Mouse (Mus musculus) ES-E14 (cell line): Measurements from ENCODE around the gene Ntrk2. TPM values are rescaled to one million over a fixed set of nuclear protein-coding genes. Genes with fewer than 3 reads are reported as not detected.

Source experiments
- DNase-seq: peaks from one replicate; pipeline ENCODE4 v3.0.0-alpha.2; 2013; ENCODE audit warnings: low read depth, low spot score
- H3K27ac ChIP-seq: 2 replicates; pipeline ENCODE4 v1.5.1; 2012; ENCODE audit warnings: low read depth, mild to moderate bottlenecking, low read length, moderate library complexity, mixed read lengths; ENCODE audit not compliant: poor library complexity, insufficient read depth, severe bottlenecking
- H3K36me3 ChIP-seq: 2 replicates; pipeline ENCODE4 v1.6.1; 2012; ENCODE audit warnings: mild to moderate bottlenecking, low read length, moderate library complexity, mixed read lengths; ENCODE audit not compliant: control insufficient read depth, poor library complexity, insufficient read depth, severe bottlenecking
- H3K4me1 ChIP-seq, 2 experiments: fragments of 150-350 bp in 1 of 2; sonication (generic) in 1 of 2; 2 replicates each; pipeline ENCODE4 v1.6.1; 2012; ENCODE audit warnings: low read length in 2 of 2, mild to moderate bottlenecking in 1 of 2, mixed read lengths in 1 of 2; ENCODE audit not compliant: control insufficient read depth in 2 of 2, insufficient read depth in 2 of 2, poor library complexity in 1 of 2
- H3K4me3 ChIP-seq, 2 experiments: fragments of 150-350 bp in 1 of 2; sonication (generic) in 1 of 2; 2 replicates each; pipeline ENCODE4 v1.5.1; 2012; ENCODE audit warnings: low read length in 2 of 2, low read depth in 1 of 2, mild to moderate bottlenecking in 1 of 2, mixed read lengths in 1 of 2; ENCODE audit not compliant: insufficient read depth in 1 of 2, poor library complexity in 1 of 2, severe bottlenecking in 1 of 2
- H3K9ac ChIP-seq: 2 replicates; pipeline ENCODE4 v1.6.1; 2012; ENCODE audit warnings: low read depth, mild to moderate bottlenecking, low read length, mixed read lengths; ENCODE audit not compliant: poor library complexity, insufficient read depth, severe bottlenecking
- H3K9me3 ChIP-seq: fragments of 150-350 bp; sonication (generic); 2 replicates; pipeline ENCODE4 v1.6.1; 2012; ENCODE audit warnings: low read depth, mild to moderate bottlenecking, low read length; ENCODE audit not compliant: control insufficient read depth, insufficient read depth
- CHD2 ChIP-seq: IDR thresholded peaks from 2 replicates; pipeline ENCODE4 v1.6.1; 2014; ENCODE audit warnings: mild to moderate bottlenecking, low read depth, low read length, inconsistent platforms
- HCFC1 ChIP-seq: IDR thresholded peaks from 2 replicates; pipeline ENCODE4 v1.6.1; 2012; ENCODE audit warnings: low read length, inconsistent platforms, borderline replicate concordance; ENCODE audit not compliant: insufficient read depth
- MAFK ChIP-seq: IDR thresholded peaks from 2 replicates; pipeline ENCODE4 v1.6.1; 2014; ENCODE audit warnings: mild to moderate bottlenecking, low read depth, low read length, inconsistent platforms; ENCODE audit not compliant: insufficient read depth
- ZC3H11A ChIP-seq: IDR thresholded peaks from 2 replicates; pipeline ENCODE4 v1.6.1; 2012; ENCODE audit warnings: low read depth, mild to moderate bottlenecking, inconsistent platforms, low read length, borderline replicate concordance
- ZNF384 ChIP-seq: IDR thresholded peaks from 2 replicates; pipeline ENCODE4 v1.6.1; 2012; ENCODE audit warnings: low read depth, low read length, inconsistent platforms
- in situ Hi-C, 2 experiments: fragments of 600-800 bp; cut with MboI; formaldehyde crosslinking; loops; one replicate each; pipeline ENCODE4 v1.15.1; 2025; ENCODE audit warnings: low sequenced_read_pairs in 2 of 2, inconsistent platforms in 1 of 2; ENCODE audit not compliant: unreplicated experiment in 2 of 2
- total RNA-seq: library from RNA; depleted of rRNA; stranded (reverse); fragments of 300-350 nt; gene quantifications from 2 replicates; pipeline ENCODE4 v1.2.3, GENCODE M21; 2012

The Ntrk2 gene
- total RNA-seq, 1 experiment, result 5.0 TPM

- Histone ChIP-seq H3K4me1 (0 out of 4 replicates have a peak, but pooled peaks cover 2 to 4% of the 10 kb centered on the region in 2 experiments), H3K27ac (no peak overlapping the region), H3K4me3 (no peak overlapping the region), H3K9me3 (no peaks in the 10 kb centered on the region), H3K9ac (no peak overlapping the region), H3K36me3 (no peaks in the 10 kb centered on the region)
- no peak for DNase-seq
- in situ Hi-C loops, result no loop called here
- TF ChIP-seq MAFK, result no peak
- TF ChIP-seq ZC3H11A, result no peak
- no peak for TF ChIP-seq ZNF384
- TF ChIP-seq CHD2, result no peak
- no peak for TF ChIP-seq HCFC1
These were observed 270.1 kb downstream of the Ntrk2 start for GRCm38 (mm10) chr13:59076489-59076888.

GRCm38 (mm10) chr13:59079761-59080461, 273.5 kb downstream of the Ntrk2 start:
- no peak overlapping the region for H3K9ac ChIP-seq
- H3K36me3 ChIP-seq, result no peaks in the 10 kb centered on the region
- no peak overlapping the region for H3K27ac ChIP-seq
- no peak overlapping the region for H3K4me3 ChIP-seq
- DNase-seq, result no peak
- TF ChIP-seq ZC3H11A (no peak), HCFC1 (no peak), CHD2 (no peak), MAFK (no peak), ZNF384 (no peak)
- no peaks in the 10 kb centered on the region for H3K9me3 ChIP-seq
- 0 out of 4 replicates have a peak, but pooled peaks cover 2% of the 10 kb centered on the region in 2 experiments for H3K4me1 ChIP-seq
- in situ Hi-C loops, result no loop called here

DNA sequence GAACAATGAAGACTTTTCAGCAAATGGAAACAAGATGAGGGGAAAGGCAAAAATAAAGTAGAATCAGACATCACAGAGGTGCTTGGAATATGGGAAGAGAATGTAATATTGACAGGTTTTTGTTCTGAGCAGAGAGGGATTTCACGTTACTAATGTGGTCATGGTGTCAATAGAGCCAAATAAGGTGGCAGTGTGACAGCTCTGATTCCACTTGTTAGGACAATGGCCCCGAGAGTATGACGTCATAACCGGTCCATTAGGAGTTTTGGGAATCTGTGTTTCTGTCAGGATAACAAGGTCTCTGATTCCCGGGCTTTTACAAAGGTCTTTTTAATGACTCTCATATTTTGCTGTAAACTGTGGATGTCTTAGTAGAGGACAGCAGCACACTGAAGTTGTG, 274.1 kb downstream of the Ntrk2 start:
- no peak for TF ChIP-seq CHD2
- TF ChIP-seq MAFK, result no peak
- no peak for TF ChIP-seq HCFC1
- TF ChIP-seq ZC3H11A, result no peak
- no peak for TF ChIP-seq ZNF384
- 0 out of 4 replicates have a peak, but pooled peaks cover 2% of the 10 kb centered on the region in 2 experiments for H3K4me1 ChIP-seq
- in situ Hi-C loops, result no loop called here
- H3K27ac ChIP-seq, result no peak overlapping the region
- no peak overlapping the region for H3K4me3 ChIP-seq
- no peak for DNase-seq
- H3K9ac ChIP-seq, result no peak overlapping the region
- H3K36me3 ChIP-seq, result no peaks in the 10 kb centered on the region
- no peaks in the 10 kb centered on the region for H3K9me3 ChIP-seq

- in situ Hi-C loops, result no loop called here
- DNase-seq, result no peak
- Histone ChIP-seq H3K36me3 (no peaks in the 10 kb centered on the region), H3K4me1 (no peaks in the 10 kb centered on the region), H3K4me3 (no peak overlapping the region), H3K27ac (no peak overlapping the region), H3K9ac (no peak overlapping the region), H3K9me3 (no peaks in the 10 kb centered on the region)
- TF ChIP-seq CHD2 (no peak), HCFC1 (no peak), MAFK (no peak), ZC3H11A (no peak), ZNF384 (no peak)
These were observed 282.6 kb downstream of the Ntrk2 start for GRCm38 (mm10) chr13:59089016-59089415.

DNA sequence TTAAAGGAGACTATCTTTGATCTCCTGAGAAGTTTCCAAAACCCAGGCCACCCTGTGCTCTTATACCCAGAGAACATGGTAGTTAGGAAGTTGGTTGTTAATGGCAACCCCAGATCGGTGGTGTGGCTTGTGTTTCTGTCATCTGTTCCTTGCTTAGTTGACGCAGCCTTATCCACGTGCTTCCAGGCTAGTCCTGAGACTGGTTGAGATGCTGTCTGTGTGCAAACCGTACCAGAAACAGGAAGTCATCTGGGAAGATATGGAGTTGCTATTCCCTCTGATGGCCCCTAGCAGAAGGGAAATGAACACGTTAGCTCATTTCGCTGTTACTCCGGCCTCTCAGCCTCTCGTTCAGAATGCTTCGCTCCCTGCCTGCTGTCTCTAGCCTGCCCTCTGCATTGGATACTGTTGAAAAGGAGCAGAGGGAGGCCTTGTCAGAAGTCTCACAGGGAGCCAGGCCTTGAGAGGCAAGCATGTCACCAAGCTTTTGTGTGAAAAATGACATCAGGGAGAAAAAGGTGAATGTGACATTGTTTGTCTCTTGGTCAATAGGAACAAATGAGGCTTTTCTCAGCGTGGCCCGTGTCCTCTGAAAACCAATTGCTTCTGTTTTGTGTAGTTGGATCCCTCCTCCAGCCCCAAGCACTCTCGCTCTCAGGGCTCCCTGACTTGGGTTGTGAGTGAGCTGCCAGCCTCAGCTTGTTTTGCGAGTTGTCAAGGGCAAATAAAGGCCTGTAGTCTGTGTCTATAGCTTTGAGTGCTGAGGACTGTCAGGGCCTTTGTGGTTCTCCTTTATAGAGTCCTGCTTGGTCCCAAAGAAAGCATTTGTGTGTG, 285.0 kb downstream of the Ntrk2 start:
- H3K9me3 ChIP-seq, result no peaks in the 10 kb centered on the region
- H3K4me1 ChIP-seq, result no peaks in the 10 kb centered on the region
- DNase-seq, result no peak
- no peaks in the 10 kb centered on the region for H3K36me3 ChIP-seq
- in situ Hi-C loops, result no loop called here
- H3K27ac ChIP-seq, result no peak overlapping the region
- no peak overlapping the region for H3K4me3 ChIP-seq
- H3K9ac ChIP-seq, result no peak overlapping the region
- TF ChIP-seq MAFK (no peak), HCFC1 (no peak), ZNF384 (no peak), CHD2 (no peak), ZC3H11A (no peak)
